Mouse (Mus musculus) C2C12 (cell line): ENCODE data around the gene Sh2d1b2.

Experiments
- CTCF ChIP-seq: IDR thresholded peaks from one replicate; pipeline ENCODE4 v1.5.1; 2011; ENCODE audit not compliant: control insufficient read depth, insufficient read depth, insufficient read length
- USF1 ChIP-seq: IDR thresholded peaks from one replicate; pipeline ENCODE4 v1.6.1; 2011; ENCODE audit warnings: low read depth, mild to moderate bottlenecking, control low read depth, moderate library complexity

DNA sequence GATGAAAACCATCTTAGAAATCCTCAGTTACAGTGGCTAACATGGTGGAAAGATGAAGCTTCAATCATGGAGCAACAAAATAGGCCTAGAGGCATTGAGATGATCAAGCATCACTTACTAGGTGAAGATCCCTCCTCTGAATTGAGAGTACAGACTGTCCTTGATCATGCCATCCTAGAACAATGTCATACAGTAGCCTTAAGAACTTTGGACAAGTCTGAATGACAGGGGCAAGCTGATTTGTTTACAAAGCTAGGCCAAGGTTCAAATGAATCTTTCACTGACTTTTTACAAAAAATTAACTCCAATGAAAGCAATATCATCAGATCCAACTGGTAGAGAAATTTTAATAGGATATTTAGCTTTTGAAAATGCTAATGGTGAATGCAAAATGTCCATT, 12.2 kb upstream of the Sh2d1b2 start:
- TF ChIP-seq CTCF, result no peak
- no peak for TF ChIP-seq USF1
